Mouse (Mus musculus) heart, embryonic 16.5 days (tissue): ENCODE results near the gene Pogk. TPM values are rescaled to one million over a fixed set of nuclear protein-coding genes. Genes with fewer than 3 reads are reported as not detected.

Experiments used
- ATAC-seq: fragments of 200-750 bp; cut with Nextera tagmentation; replicated peaks from 2 replicates; pipeline ENCODE4 v1.8.0; 2017; ENCODE audit warnings: moderate number of reproducible peaks; ENCODE audit not compliant: insufficient read depth, low FRiP score; ENCODE audit errors: extremely low read depth
- H3K27ac ChIP-seq: fragments of 300-500 bp; sonication (generic); 2 replicates; pipeline ENCODE4 v1.5.1; 2014; ENCODE audit warnings: mild to moderate bottlenecking, low read length, control low read depth, moderate library complexity
- H3K27me3 ChIP-seq: fragments of 300-500 bp; sonication (generic); 2 replicates; pipeline ENCODE4 v1.6.1; 2014; ENCODE audit warnings: low read length, mixed read lengths; ENCODE audit not compliant: control insufficient read depth, insufficient read depth
- H3K36me3 ChIP-seq: fragments of 300-500 bp; sonication (generic); 2 replicates; pipeline ENCODE4 v1.6.1; 2014; ENCODE audit not compliant: control insufficient read depth, insufficient read depth
- H3K4me1 ChIP-seq: fragments of 300-500 bp; sonication (generic); 2 replicates; pipeline ENCODE4 v1.6.1; 2014; ENCODE audit warnings: low read length, mixed read lengths; ENCODE audit not compliant: control insufficient read depth, insufficient read depth
- H3K4me2 ChIP-seq: fragments of 300-500 bp; sonication (generic); 2 replicates; pipeline ENCODE4 v1.6.1; 2014; ENCODE audit warnings: low read depth, mild to moderate bottlenecking, control low read depth, low read length
- H3K4me3 ChIP-seq: fragments of 300-500 bp; sonication (generic); 2 replicates; pipeline ENCODE4 v1.5.1; 2014; ENCODE audit warnings: mild to moderate bottlenecking, control low read depth, low read length
- H3K9ac ChIP-seq: fragments of 300-500 bp; sonication (generic); 2 replicates; pipeline ENCODE4 v1.6.1; 2014; ENCODE audit warnings: low read length, control low read depth
- H3K9me3 ChIP-seq: fragments of 300-500 bp; sonication (generic); replicated peaks from 2 replicates; pipeline ENCODE4 v1.6.1; 2016; ENCODE audit warnings: low read length; ENCODE audit not compliant: control insufficient read depth
- WGBS: fragments of 180-500 bp; shearing (Covaris S2); extraction: QIAGEN DNeasy Blood & Tissue Kit; methylation state at CpG from one replicate; pipeline ENCODE4 v1.1.7; 2014; 5-methylcytosine and 5-hydroxymethylcytosine counted together
- polyA plus RNA-seq: library from polyadenylated mRNA; unstranded; fragments of >200 nt; fragmentation: Nextera tagmentation; extraction: Ambion mirVana; gene quantifications from 2 replicates; pipeline ENCODE4 v1.2.1, GENCODE M21; 2015

The Pogk gene
- polyA plus RNA-seq, 1 experiment from 2014 or later, result 9.3 TPM

DNA sequence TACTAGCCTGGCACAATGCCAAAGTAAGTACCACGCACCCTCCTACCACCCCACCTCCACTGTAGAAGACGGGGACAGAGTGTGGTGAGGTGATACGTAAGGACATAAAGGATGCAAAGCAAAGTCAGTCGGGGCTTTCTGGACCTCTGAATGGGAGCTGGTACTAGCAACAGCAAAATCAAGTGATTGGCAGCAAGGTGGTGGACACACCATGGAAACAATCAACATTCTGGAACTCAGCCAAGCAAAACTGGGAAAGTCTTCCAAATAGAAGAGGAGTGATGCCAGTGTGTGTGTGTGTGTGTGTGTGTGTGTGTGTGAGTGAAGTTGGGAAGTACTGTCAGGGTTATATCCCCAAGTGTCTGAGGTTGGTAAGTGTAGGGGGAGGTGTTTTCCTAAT, 7.7 kb downstream of the Pogk start:
- peaks cover 53% of the 10 kb centered on the region for H3K36me3 ChIP-seq
- H3K4me2 ChIP-seq, result no peak overlapping the region
- H3K4me3 ChIP-seq, result no peak overlapping the region
- no peak overlapping the region for H3K27ac ChIP-seq
- H3K27me3 ChIP-seq, result no peaks in the 10 kb centered on the region
- 0 out of 2 replicates have a peak, but pooled peaks have one; percentile 12 for ATAC-seq
- no peak overlapping the region for H3K9ac ChIP-seq
- no peaks in the 10 kb centered on the region for H3K9me3 ChIP-seq
- peaks cover 11% of the 10 kb centered on the region for H3K4me1 ChIP-seq
- 63% methylated on average over 4 of the region's 4 CpGs for WGBS

DNA sequence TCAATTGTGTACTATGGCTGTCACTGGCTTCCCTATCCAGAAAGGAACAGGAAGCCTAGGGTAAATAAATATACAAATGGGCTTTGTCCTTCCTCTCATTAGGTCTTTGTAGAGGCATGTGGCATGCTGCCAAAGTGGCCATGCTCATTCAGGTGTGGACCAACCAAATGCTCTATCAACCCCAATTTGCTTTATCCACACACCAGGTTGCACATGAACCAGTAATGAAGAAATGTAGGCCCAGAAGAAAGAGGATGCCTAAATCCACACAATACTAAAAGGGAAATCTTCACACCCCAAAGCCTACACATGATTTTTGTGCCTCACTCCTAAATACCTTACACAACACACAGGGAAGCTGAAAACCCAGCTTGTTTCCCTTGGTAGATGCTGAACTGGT, 8.2 kb downstream of the Pogk start:
- Histone ChIP-seq H3K9ac (no peak overlapping the region), H3K27ac (no peak overlapping the region), H3K4me3 (no peak overlapping the region), H3K36me3 (peaks cover 50% of the 10 kb centered on the region), H3K4me1 (peaks cover 11% of the 10 kb centered on the region), H3K4me2 (no peak overlapping the region), H3K9me3 (no peaks in the 10 kb centered on the region), H3K27me3 (no peaks in the 10 kb centered on the region)
- no peak for ATAC-seq

GRCm38 (mm10) chr1:166396381-166396780, 13.3 kb downstream of the Pogk start:
- 83% methylated on average over 6 of the region's 6 CpGs for WGBS
- Histone ChIP-seq H3K4me3 (no peak overlapping the region), H3K4me1 (no peaks in the 10 kb centered on the region), H3K9ac (no peak overlapping the region), H3K9me3 (no peaks in the 10 kb centered on the region), H3K27me3 (no peaks in the 10 kb centered on the region), H3K4me2 (no peak overlapping the region), H3K27ac (no peak overlapping the region), H3K36me3 (peaks cover 68% of the 10 kb centered on the region)
- ATAC-seq, result no peak

- H3K27ac ChIP-seq, result no peak overlapping the region
- no peaks in the 10 kb centered on the region for H3K27me3 ChIP-seq
- no peaks in the 10 kb centered on the region for H3K4me1 ChIP-seq
- H3K36me3 ChIP-seq, result peaks cover 63% of the 10 kb centered on the region
- H3K9me3 ChIP-seq, result no peaks in the 10 kb centered on the region
- H3K4me2 ChIP-seq, result no peak overlapping the region
- H3K4me3 ChIP-seq, result no peak overlapping the region
- 90% methylated on average over 5 of the region's 5 CpGs for WGBS
- ATAC-seq, result no peak
- no peak overlapping the region for H3K9ac ChIP-seq
Observed at GRCm38 (mm10) chr1:166395661-166396060, 14.0 kb downstream of the Pogk start.

DNA sequence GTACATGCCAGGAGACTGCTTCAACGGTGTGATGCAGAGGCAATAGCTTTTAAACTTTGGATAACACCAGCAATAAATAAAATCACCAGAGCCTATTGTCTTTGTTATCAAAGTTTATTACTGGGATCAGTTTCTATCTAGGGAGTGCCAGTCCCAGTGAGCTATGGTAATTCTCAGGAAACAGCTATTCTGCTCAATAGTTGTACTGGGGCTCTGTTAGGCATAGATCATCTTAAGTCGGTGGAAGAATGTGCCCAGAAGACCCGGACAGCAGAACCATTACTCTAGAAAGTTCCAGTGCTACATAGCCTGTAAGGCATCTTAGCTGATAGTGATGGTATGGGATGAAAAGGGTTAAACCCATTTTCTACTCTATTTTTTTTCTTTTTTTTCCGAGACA, 14.9 kb downstream of the Pogk start:
- peaks cover 62% of the 10 kb centered on the region for H3K36me3 ChIP-seq
- H3K27me3 ChIP-seq, result no peaks in the 10 kb centered on the region
- no peaks in the 10 kb centered on the region for H3K4me1 ChIP-seq
- 68% methylated on average over 4 of the region's 4 CpGs for WGBS
- no peak for ATAC-seq
- no peak overlapping the region for H3K9ac ChIP-seq
- H3K4me2 ChIP-seq, result no peak overlapping the region
- H3K4me3 ChIP-seq, result no peak overlapping the region
- no peaks in the 10 kb centered on the region for H3K9me3 ChIP-seq
- no peak overlapping the region for H3K27ac ChIP-seq

DNA sequence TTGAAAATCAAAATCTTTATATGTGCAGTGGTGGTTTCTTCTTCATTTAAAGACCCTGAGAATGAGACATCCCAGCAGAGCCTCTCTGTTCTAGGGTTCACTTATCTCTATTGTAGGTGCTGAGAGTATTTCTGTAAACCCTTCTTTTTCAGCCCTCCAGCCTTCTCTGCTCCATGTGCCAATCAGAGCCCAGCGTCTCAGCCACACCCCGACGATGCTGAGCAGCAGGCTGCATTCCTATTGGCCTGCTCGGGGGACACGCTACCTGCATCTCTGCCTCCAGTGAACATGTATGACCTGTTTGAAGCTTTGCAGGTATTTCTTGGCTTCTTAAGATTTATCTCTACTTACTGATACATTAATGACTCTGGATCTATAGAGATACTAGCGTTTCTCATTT, 18.0 kb downstream of the Pogk start:
- no peak for ATAC-seq
- 92% methylated on average over 6 of the region's 6 CpGs for WGBS
- Histone ChIP-seq H3K27ac (no peak overlapping the region), H3K4me1 (peaks cover 14% of the 10 kb centered on the region), H3K4me2 (no peak overlapping the region), H3K36me3 (peaks cover 49% of the 10 kb centered on the region), H3K9me3 (no peaks in the 10 kb centered on the region), H3K9ac (no peak overlapping the region), H3K4me3 (no peak overlapping the region), H3K27me3 (no peaks in the 10 kb centered on the region)

- peaks cover 14% of the 10 kb centered on the region for H3K4me1 ChIP-seq
- no peaks in the 10 kb centered on the region for H3K27me3 ChIP-seq
- no peak overlapping the region for H3K9ac ChIP-seq
- peaks cover 61% of the 10 kb centered on the region for H3K36me3 ChIP-seq
- H3K9me3 ChIP-seq, result no peaks in the 10 kb centered on the region
- ATAC-seq, result no peak
- 91% methylated on average over 16 of the region's 16 CpGs for WGBS
- H3K27ac ChIP-seq, result no peak overlapping the region
- no peak overlapping the region for H3K4me2 ChIP-seq
- H3K4me3 ChIP-seq, result no peak overlapping the region
Observed at GRCm38 (mm10) chr1:166389406-166390125, 20.1 kb downstream of the Pogk start.

GRCm38 (mm10) chr1:166388511-166388910, 21.2 kb downstream of the Pogk start:
- H3K4me1 ChIP-seq, result peaks cover 14% of the 10 kb centered on the region
- H3K4me3 ChIP-seq, result no peak overlapping the region
- WGBS, result 50% methylated on average over 11 of the region's 11 CpGs
- no peak for ATAC-seq
- H3K36me3 ChIP-seq, result peaks cover 58% of the 10 kb centered on the region
- H3K27me3 ChIP-seq, result no peaks in the 10 kb centered on the region
- no peak overlapping the region for H3K9ac ChIP-seq
- H3K9me3 ChIP-seq, result no peaks in the 10 kb centered on the region
- H3K4me2 ChIP-seq, result no peak overlapping the region
- no peak overlapping the region for H3K27ac ChIP-seq

GRCm38 (mm10) chr1:166385431-166385830, 24.2 kb downstream of the Pogk start:
- Histone ChIP-seq H3K27ac (no peak overlapping the region), H3K9ac (no peak overlapping the region), H3K4me2 (no peak overlapping the region), H3K4me1 (peaks cover 27% of the 10 kb centered on the region), H3K36me3 (peaks cover 44% of the 10 kb centered on the region), H3K4me3 (no peak overlapping the region), H3K27me3 (no peaks in the 10 kb centered on the region), H3K9me3 (no peaks in the 10 kb centered on the region)
- WGBS, result 81% methylated on average over 5 of the region's 5 CpGs
- ATAC-seq, result no peak
